Mouse (Mus musculus): ENCODE data around the gene Opcml.

GRCm38 (mm10) chr9:27821197-27821596 lies 30.6 kb downstream of the Opcml start:
- TF ChIP-seq CTCF (conservative IDR thresholded peaks at IDR 0.05; ENCODE audit: insufficient read depth, insufficient read length, low read depth, low read length) = no peak
- TF ChIP-seq POLR2A (IDR thresholded peaks at IDR 0.05; ENCODE audit: low read depth, low read length) = no peak
